Mouse (Mus musculus) cortical plate, adult 2 months (tissue): ENCODE measurements around the gene Plcxd3.

Experiments used
- CTCF ChIP-seq: fragments of 200-500 bp; IDR thresholded peaks from 2 replicates; pipeline ENCODE4 v1.5.1; 2011; ENCODE audit warnings: mild to moderate bottlenecking, control low read depth, low read length; ENCODE audit not compliant: insufficient read depth; ENCODE audit errors: extremely low read depth
- POLR2A ChIP-seq: fragments of 200-500 bp; IDR thresholded peaks from 2 replicates; pipeline ENCODE4 v1.6.1; 2011; ENCODE audit warnings: mild to moderate bottlenecking, low read length, control low read depth; ENCODE audit not compliant: insufficient read depth; ENCODE audit errors: extremely low read depth

DNA sequence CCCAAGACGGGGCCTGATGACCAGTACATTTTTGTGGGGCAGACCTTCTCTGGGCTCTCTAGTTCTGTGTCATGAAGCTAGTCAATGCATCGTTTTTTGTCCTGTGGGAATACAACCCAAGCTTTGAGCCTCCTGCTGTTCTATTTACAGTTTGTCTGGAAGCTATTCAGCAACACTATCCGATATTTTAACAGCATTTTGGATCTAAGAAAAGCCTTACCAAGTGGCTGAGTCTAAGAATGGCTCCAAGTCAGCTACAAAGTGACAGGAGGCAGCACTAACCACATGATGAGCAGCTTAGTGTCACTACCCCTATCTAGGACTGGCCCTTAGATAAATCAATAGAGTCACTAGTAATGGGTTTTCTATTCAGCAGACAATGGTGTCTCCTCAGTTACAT, 149.3 kb downstream of the Plcxd3 start:
- TF ChIP-seq POLR2A = no peak
- no peak for TF ChIP-seq CTCF
